Comparison of ENCODE assay signal across 28 mouse cellular contexts in the genomic region with DNA sequence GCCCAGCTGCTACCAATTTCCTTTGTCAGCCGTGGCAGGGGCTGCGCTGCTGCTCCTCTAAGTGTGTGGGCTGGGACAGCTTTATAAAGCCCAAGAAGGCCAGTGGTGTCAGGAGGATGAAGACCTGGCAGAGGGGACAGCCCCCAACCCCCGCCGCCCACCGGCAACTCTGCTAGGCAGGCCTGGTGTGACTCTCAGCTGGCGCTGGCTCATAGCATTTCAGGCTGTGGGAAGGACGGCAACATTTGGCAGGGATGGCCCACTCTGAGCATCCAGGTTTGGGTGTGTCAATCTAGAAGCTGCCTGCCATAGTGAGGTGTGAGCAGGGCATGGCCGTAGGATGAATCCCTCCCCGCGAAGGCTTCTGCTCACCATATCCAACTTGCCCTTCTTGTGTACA. TPM values are rescaled to one million over a fixed set of nuclear protein-coding genes. Genes with fewer than 3 reads are reported as not detected.
"Had no signal": no experiment of that assay in that cellular context is flagged by ENCODE, and none has a peak within 500 bp of the region (broad histone marks: within the 10 kb centered on the region; RNA-seq: fewer than 3 reads in every experiment).

No protein-coding gene starts in this region.

- H3K27ac ChIP-seq: heart, adult 2 months; hindbrain, embryonic 14.5 days; intestine, embryonic 15.5 days; layer of hippocampus, adult 2 months; left cerebral cortex, adult 2 months; limb, embryonic 10.5 days; limb, embryonic 12.5 days; liver, embryonic 13.5 days; liver, embryonic 15.5 days had no signal

- DNase-seq: gastrocnemius, postnatal 14 days; heart, adult 2 months; heart, postnatal 10 days; heart, postnatal 4 days; kidney, adult 18-20 months; kidney, adult 8-10 months; kidney, postnatal 10 days; kidney, postnatal 25 days; kidney, postnatal 4 days; liver; liver, embryonic 13.5 days had no signal

- H3K9me3 ChIP-seq: intestine, embryonic 15.5 days; limb, embryonic 10.5 days; limb, embryonic 12.5 days; liver, embryonic 13.5 days; liver, embryonic 15.5 days had no signal

- H3K9ac ChIP-seq: hindbrain, embryonic 14.5 days; intestine, embryonic 15.5 days; limb, embryonic 12.5 days; liver, embryonic 13.5 days; liver, embryonic 15.5 days had no signal

- H3K36me3 ChIP-seq: intestine, embryonic 15.5 days; limb, embryonic 10.5 days; limb, embryonic 12.5 days; liver, embryonic 13.5 days; liver, embryonic 15.5 days had no signal

- H3K4me1 ChIP-seq: intestine, embryonic 15.5 days; limb, embryonic 12.5 days; liver, embryonic 13.5 days; liver, embryonic 15.5 days had no signal

- H3K4me3 ChIP-seq: heart, adult 2 months; intestine, embryonic 15.5 days; layer of hippocampus, adult 2 months; left cerebral cortex, adult 2 months; limb, embryonic 10.5 days; limb, embryonic 12.5 days; liver, embryonic 13.5 days; liver, embryonic 15.5 days had no signal

- ATAC-seq: hindbrain, embryonic 16.5 days; inflammation-experienced regulatory T-cells, adult 6 months; intestine, embryonic 15.5 days; intestine, postnatal 0 days had no signal

- H3K4me2 ChIP-seq: heart, embryonic 11.5 days; hindbrain, embryonic 14.5 days; intestine, embryonic 15.5 days; limb, embryonic 12.5 days; liver, embryonic 11.5 days; liver, embryonic 13.5 days; liver, embryonic 15.5 days had no signal

RNA-seq across cellular contexts. Expression of a gene that starts 17.3 kb away (rescaled TPM):
- total RNA-seq: gastrocnemius, adult 18-20 months; gastrocnemius, postnatal 14 days; gastrocnemius, postnatal 4 days; heart, adult 2 months; heart, postnatal 25 days; heart, postnatal 4 days had no signal
- polyA plus RNA-seq: heart, adult 2 months; heart, embryonic 11.5 days; heart, embryonic 14.5 days; inflammation-experienced regulatory T-cells, adult 6 months; intestine, embryonic 15.5 days; intestine, postnatal 0 days; limb, embryonic 10.5 days; limb, embryonic 12.5 days; liver, embryonic 11.5 days had no signal

RNA-seq across cellular contexts. Expression of a gene that starts 59.9 kb away (rescaled TPM):
- total RNA-seq: gastrocnemius, adult 18-20 months; gastrocnemius, adult 8-10 months had no signal
- polyA plus RNA-seq: heart, adult 2 months had no signal
